Mouse (Mus musculus) liver, adult 2 months (tissue): ENCODE data around the gene Pde4d.

Experiments used
- CTCF ChIP-seq: fragments of 200-500 bp; IDR thresholded peaks from 2 replicates; pipeline ENCODE4 v1.5.1; 2011; ENCODE audit warnings: low read depth, low read length, control low read depth
- POLR2A ChIP-seq: fragments of 200-500 bp; IDR thresholded peaks from 2 replicates; pipeline ENCODE4 v1.6.1; 2011; ENCODE audit warnings: low read length, control low read depth; ENCODE audit not compliant: insufficient read depth; ENCODE audit errors: extremely low read depth

DNA sequence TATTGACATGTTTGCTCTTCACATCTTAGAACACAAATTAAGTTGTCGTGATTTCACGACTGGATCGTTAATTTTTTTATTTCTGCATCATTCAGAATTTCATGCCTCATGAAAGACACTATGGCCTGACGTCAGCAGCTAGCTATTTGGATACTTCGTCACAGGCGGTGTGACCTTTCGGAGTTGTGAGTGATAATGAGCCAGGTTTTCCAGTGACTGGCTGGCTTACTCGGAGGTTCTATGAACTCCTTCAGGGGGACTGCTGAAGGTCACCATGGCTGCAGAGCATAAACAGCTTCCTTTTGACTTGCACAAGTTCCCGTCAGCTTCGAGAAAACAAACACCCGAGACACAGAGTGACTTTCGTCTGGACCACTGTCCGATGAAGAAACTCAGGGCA lies 1311.3 kb downstream of the Pde4d start:
- no peak for TF ChIP-seq CTCF
- TF ChIP-seq POLR2A: no peak
